Mouse (Mus musculus): ENCODE measurements around the gene Plekhb2.

DNA sequence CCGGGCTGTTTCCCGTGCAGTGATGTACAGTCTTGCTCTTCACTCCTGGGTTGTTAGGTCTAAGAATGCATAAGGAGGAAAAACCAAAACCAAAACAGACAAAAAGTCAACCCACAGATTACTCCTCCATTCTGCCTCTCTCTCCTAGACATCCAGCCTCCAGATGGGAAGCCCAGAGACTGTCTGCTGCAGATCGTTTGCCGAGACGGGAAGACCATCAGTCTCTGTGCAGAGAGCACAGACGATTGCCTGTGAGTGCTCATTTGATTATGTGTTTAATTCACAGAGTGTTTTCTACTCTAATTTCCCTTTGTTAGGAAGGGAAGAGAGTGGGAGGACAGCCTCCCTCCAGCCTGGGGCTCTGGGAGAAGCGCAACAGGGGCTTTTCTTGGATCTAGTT lies 13.5 kb downstream of the Plekhb2 start:
- TF ChIP-seq CTCF (IDR thresholded peaks at IDR 0.05; ENCODE audit: low read depth) (no peak), EP300 (IDR thresholded peaks at IDR 0.05; ENCODE audit: low read depth) (no peak)
